Mouse (Mus musculus): ENCODE data around the gene Mtss1l.

DNA sequence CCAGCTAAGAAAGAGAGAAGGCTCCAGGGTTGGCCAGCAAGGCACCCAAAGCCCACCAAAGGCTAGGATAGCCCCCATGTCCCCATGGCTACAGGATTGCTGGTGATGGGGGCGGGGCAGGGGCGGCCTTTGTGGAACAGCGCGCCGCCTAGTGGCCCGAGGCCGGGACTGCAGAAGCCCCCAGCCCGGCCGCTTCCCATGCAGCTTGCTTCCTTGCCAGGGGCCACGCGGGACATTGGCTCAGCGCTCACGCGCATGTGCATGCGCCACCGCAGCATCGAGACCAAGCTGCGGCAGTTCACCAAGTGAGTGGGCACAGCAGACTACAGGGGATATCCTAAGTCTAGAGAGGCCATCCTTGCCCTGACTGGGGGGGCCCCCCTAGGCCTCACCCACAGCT, 5.6 kb downstream of the Mtss1l start:
- TF ChIP-seq CTCF (IDR thresholded peaks at IDR 0.05; ENCODE audit: low read depth) (peak; percentile 79), EP300 (IDR thresholded peaks at IDR 0.05; ENCODE audit: low read depth) (no peak)
